Mouse (Mus musculus) spleen, adult 12 weeks (tissue): ENCODE results near the gene Hpd.
A peak's percentile ranks its signal among the peaks of the same experiment; 100 is the strongest.
"Not testable (repeated sequence)": the region's sequence is repeated elsewhere in the genome, so short reads cannot be mapped to it uniquely, and the experiment has no call there.

Experiments
- DNase-seq: peaks from one replicate; pipeline ENCODE4 v3.0.0; 2022; ENCODE audit warnings: low spot score

The Hpd gene

GRCm38 (mm10) chr5:123182651-123183050 is at the start of gene Hpd:
Gene Hpd (minus strand): TSS chr5:123182727.
- no peak for DNase-seq

GRCm38 (mm10) chr5:123232180-123232579 is 49.7 kb upstream of the Hpd start:
- no peak for DNase-seq

DNA sequence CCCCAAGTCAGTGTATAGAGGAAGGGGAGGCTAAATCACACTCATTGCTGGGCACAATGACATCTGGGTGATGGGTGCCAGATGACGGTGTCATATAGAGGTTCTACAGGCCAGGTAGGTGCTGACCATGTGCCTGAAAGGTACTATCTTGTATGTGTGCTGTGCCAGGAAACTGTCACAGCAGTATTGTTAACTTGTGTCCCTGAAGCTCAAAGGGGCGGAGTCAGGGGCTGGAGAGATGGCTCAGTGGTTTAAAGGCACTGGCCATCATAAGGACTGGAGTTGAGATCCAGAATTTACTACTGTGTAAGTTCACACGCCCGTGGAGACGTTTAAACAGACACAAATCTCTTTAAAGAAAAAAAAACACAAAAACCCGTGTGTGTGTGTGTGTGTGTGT is 46.8 kb upstream of the Hpd start:
- no peak for DNase-seq

GRCm38 (mm10) chr5:123228524-123228922 is 46.0 kb upstream of the Hpd start:
- DNase-seq = no peak

DNA sequence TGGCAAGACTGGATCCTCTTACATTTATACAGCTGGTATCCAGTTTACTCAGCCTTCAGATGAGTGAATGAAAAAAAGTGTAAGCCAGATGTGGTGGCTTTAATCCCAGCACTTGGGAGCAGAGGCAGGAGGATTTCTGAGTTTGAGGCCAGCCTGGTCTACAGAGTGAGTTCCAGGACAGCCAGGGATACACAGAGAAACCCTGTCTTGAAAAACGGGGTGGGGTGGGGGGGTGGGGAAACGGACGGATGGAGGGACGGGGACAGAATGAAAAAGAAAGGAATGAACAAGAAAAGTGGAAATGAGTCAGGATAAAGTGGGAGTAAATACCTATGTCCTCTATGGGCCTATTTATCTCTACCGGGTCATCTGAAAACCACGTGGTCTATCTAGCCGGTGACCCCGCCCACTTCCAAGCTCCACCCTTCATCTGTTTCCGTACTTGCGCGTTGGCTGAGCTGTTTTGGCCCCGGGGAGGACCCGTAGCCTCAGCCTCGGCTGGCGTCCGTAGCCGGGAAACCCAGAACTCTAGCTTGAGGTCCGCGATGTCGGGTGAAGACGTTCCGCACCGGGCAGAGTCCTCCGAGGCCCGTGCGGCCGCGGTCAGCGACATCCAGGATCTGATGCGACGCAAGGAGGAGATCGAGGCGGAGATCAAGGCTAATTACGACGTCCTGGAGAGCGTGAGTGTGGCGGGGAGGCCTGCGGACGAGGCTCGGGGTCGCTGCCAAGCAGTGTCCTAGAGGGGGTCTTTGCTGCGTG is 45.4 kb upstream of the Hpd start:
- DNase-seq = peak; percentile 89

- no peak for DNase-seq
Measured at GRCm38 (mm10) chr5:123226851-123227250, 44.3 kb upstream of the Hpd start.

DNA sequence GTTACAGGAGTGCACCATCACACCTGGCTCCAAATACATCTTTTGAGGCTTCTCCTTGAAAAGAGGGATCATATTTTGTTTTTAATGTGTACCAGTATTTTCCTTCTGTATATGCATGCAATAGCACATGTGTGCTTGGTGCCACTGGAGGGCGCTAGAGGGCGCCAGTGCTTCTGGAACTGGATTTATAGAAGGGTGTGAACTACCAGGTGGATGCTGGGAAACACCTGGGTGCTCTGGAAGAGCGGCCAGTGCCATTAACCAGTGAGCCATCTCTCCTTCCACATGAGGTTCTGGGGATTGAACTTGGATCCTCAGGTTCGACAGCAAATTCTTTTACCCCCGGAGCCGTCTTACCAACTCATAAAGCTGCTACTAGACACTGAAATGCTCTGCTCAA is 41.3 kb upstream of the Hpd start:
- DNase-seq = not testable (repeated sequence)

DNA sequence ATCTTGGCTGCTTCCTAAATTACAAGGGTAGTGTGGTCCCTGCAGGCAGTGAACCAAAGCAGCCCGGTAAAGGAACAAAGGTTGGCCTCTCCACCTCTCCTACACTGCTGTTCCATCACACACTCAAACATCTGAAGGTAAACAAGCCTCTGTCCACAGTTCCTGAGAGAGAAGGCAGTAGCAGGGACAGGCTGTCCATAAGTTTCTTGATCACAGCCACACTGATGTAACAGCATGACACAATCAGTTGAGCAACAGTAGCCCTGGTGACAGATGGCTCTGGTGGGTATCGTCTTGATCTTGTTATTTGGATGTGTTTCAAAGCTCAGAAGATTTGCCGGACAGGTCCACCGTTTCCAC is 40.5 kb upstream of the Hpd start:
- DNase-seq = peak; percentile 9

DNA sequence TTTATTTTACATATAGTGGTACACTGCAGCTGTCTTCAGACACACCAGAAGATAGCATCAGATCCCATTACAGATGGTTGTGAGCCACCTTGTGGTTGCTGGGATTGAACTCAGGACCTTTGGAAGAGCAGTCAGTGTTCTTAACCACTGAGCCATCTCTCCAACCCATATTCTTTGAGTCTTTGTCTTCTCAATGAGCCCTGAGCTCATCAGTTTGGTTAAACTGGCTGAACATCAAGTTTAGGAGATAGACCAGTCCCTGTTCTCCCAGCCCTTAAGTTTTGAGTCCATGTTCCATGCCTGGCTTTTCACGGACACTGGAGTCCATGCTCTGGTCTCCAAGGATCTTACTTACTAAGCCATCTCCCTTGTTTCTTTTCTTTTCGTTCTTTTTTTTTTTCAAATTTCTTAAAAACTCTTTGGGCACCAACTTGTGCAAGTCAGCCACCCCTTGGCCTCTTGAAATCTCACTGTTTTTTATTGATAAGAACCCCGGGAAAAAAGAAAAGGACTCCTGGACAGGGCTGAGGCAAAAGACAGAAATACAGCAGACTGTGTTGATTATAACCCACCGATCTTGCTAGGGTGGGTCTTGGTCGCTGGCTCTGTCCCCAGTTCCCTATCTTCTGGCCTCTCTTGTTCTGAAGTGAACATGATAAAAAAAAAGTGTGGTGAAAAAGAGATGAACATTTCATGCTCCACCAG is 40.0 kb upstream of the Hpd start:
- not testable (repeated sequence) for DNase-seq

DNA sequence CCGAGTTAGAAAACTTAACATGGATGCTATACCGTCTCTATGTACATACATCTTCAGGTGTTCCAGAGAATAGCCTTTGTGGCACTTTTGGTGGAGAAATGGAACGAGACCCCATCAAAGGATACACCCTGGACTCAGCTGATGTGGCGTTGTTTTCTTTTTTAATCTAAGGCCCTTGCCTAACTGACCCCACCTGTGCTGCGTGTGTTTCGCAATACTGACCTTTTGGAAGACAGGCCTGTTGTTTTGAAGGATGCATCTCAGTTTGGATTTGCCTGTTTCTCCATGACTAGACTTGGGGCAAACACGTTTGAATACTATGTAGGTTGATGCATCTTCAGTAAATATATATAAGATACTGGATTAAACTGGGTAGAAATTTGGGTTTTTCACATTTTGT is 21.1 kb upstream of the Hpd start:
- not testable (repeated sequence) for DNase-seq

- not testable (repeated sequence) for DNase-seq
Measured at GRCm38 (mm10) chr5:123202771-123203170, 20.2 kb upstream of the Hpd start.

GRCm38 (mm10) chr5:123201987-123202386 is 19.5 kb upstream of the Hpd start:
- no peak for DNase-seq

- no peak for DNase-seq
Measured at GRCm38 (mm10) chr5:123201523-123201892, 19.0 kb upstream of the Hpd start.

DNA sequence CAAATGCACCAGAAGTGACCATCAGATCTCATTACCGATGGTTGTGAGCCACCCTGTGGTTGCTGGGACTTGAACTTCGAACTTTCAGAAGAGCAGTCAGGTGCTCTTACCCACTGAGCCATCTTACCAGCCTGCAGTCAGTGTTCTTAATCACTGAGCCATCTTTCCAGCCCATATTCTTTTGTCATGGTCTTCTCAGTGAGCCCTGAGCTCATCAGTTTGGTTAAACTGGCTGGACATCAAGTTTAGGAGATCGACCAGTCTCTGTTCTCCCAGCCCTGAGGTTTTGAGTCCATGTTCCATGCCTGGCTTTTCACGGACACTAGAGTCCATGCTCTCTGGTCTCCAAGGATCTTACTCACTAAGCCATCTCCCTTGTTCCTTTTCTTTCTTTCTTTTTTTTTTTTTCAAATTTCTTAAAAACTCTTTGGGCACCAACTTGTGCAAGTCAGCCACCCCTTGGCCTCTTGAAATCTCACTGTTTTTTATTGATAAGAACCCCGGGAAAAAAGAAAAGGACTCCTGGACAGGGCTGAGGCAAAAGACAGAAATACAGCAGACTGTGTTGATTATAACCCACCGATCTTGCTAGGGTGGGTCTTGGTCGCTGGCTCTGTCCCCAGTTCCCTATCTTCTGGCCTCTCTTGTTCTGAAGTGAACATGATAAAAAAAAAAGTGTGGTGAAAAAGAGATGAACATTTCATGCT is 18.4 kb upstream of the Hpd start:
- not testable (repeated sequence) for DNase-seq

DNA sequence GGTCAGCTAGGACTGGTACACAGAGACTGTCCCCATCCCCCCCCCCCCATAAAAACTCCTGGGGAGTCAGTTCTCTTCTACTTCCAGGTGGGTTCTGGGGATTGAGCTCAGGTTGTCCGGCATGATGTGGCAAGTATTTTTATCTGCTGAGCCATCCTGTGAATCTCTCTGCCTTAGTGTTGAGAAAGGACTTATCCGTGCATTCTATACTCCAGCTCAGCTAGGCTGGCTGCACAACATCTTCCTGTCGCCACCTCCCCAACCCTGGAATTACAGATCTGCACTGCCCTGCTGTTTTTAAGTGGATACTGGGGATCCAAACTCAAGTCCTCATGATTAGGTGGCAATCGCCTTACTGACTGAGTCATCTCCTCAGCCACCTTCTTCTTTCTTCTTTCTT is 16.0 kb upstream of the Hpd start:
- no peak for DNase-seq

DNA sequence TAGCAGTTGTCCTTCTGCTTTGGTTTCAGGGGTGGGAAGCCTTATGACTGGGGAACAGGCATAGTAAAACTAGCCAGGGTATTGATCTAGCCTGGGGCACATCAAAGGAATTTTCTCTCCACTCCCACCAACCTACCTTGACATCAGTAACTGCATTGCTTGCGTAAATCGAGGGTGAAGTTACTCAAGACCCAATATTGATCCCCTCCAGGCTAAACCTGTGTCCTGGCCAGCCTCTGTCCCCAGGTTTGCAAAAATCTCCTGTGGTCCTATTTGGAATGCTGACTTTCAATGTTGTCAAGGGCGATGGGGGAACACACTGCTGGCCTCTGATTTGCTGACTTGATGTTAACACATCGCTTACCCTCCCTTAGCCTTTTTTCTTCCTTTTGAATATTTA is 14.2 kb upstream of the Hpd start:
- no peak for DNase-seq

DNA sequence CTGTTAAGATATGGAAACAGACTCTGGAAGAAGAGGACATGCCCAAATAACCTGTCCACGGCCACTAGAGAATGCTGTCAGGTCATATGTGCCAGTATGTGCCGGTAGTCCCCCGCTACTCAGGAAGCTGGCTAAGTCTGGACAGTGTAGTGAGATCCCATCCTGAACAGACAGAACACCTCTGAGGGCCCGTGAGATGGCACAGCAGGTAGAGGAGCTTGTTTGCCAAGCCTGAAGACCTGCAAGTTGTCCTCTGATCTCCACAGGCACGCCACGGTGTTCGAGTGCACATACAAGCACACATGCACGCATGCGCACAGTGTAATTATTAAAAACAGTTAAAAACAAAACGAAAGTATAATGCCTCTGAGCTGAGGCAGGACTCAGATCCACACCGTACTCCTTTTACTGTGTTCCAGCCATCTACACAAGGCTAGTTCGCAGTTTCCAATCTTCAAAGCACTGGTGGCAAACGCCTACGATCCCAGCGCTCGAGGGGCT is 13.0 kb upstream of the Hpd start:
- no peak for DNase-seq

- no peak for DNase-seq
Measured at GRCm38 (mm10) chr5:123194856-123195255, 12.3 kb upstream of the Hpd start.

DNA sequence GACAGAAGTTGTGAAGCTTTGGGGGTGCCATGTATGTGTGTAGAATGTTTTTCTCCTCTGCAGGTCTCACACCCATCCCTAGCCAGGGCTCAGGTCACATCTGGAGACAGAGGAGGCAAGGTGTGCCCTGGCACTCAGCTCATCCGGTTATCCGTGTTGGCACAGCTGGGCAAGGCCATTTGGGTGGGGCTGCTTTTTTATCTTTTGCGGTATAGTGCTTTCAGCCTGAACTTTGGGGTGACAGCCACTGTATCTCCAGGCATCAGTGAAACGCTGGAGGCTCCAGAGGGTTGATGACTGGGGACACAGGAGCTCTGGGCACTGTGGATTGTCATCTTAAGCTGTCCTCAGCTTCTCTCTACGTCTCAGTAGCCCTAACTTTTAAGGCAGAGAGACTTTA is 10.9 kb upstream of the Hpd start:
- peak; percentile 71 for DNase-seq

DNA sequence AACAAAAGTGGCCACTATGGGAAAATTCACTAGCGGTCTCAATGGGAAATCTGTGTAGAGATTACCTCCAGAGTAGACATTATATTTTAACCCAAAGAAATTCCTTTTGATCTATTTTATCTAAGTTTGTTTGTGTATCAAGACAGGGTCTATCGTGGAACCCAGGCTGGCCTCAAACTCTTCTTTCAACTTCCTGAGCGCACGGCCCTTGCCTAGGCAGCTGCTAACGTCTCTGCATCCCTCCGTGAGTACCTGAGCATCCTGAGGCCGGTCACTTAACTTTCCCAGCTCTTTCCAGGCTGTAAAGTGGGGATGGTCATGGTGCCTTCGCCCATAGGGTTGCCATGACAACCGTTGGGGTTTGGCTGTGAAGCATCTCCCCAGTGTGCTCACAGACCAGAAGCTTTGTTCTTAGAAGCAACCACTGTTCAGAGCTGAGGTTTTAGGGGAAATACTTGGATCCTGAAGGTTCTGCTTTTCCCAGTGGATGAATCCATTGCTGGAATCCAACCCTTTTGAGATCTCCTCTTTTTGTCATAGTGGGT is 10.2 kb upstream of the Hpd start:
- no peak for DNase-seq

DNA sequence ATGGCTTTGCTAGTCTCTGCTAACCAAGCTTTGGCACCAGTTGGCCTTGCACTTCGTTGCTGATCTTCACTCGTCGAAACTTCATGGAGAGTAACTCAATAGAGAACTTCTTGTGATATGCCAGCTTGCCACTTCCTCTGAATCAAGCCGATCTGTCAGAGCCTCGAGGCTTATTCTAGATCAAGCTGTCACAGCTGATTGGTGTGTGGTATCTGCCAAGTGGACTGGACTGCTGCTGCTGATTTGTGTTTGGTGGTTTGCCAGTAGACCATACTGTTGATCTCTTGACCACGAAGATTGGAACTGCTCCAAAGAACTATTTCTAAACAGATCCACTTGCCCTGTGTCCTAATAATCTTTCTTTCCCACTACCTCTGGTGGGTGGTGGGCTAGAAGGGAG is 8.9 kb upstream of the Hpd start:
- DNase-seq = no peak

- no peak for DNase-seq
Measured at GRCm38 (mm10) chr5:123190912-123191311, 8.4 kb upstream of the Hpd start.

DNA sequence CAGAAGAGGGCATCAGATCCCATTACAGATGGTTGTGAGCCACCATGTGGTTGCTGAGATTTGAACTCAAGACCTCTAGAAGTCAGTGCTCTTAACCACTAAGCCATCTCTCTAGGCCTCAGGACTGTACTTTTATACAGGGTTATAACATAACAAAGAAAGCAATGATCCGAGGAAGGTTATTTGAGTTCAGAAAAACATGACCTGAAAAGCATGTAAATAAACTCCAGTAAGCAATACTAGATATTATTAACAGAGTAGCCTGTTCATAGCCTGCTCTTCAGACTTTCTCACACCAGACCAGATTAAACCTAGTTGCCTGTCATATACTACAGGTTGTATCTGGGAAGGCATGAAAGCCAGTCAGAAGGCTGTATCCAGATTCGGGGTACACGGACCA is 4.8 kb upstream of the Hpd start:
- DNase-seq = no peak
